Mouse (Mus musculus) T-helper 2 cell (primary cell): ENCODE measurements around the gene Elfn1.
"Not testable (repeated sequence)": the region's sequence is repeated elsewhere in the genome, so short reads cannot be mapped to it uniquely, and the experiment has no call there.

ENCODE experiments used
- in situ Hi-C: fragments of 300-600 bp; cut with MboI, MseI; formaldehyde crosslinking; loops from one replicate; pipeline ENCODE4 v1.15.1; 2025; ENCODE audit warnings: high pct_unique_total_duplicates

Elfn1 gene

GRCm38 (mm10) chr5:139970186-139970631 is 62.5 kb downstream of the Elfn1 start:
- in situ Hi-C loops = no loop called here

- in situ Hi-C loops = no loop called here
Observed at GRCm38 (mm10) chr5:139976584-139976983, 68.8 kb downstream of the Elfn1 start.

- in situ Hi-C loops = no loop called here
Observed at GRCm38 (mm10) chr5:139977476-139977875, 69.7 kb downstream of the Elfn1 start.

GRCm38 (mm10) chr5:139978525-139979276 is 71.0 kb downstream of the Elfn1 start:
- in situ Hi-C loops = no loop called here

- in situ Hi-C loops = no loop called here
Observed at GRCm38 (mm10) chr5:139979371-139979770, 71.6 kb downstream of the Elfn1 start.

- in situ Hi-C loops = no loop called here
Observed at GRCm38 (mm10) chr5:139981976-139982375, 74.2 kb downstream of the Elfn1 start.

GRCm38 (mm10) chr5:139985073-139985746 is 77.5 kb downstream of the Elfn1 start:
- in situ Hi-C loops = no loop called here

- in situ Hi-C loops = no loop called here
Observed at GRCm38 (mm10) chr5:139991531-139991930, 83.8 kb downstream of the Elfn1 start.

- in situ Hi-C loops = not testable (repeated sequence)
Observed at GRCm38 (mm10) chr5:139998321-139998720, 90.6 kb downstream of the Elfn1 start.

GRCm38 (mm10) chr5:139998916-139999315 is 91.2 kb downstream of the Elfn1 start:
- in situ Hi-C loops = no loop called here

GRCm38 (mm10) chr5:140002541-140002940 is 94.8 kb downstream of the Elfn1 start:
- in situ Hi-C loops = no loop called here

GRCm38 (mm10) chr5:140006861-140007260 is 99.1 kb downstream of the Elfn1 start:
- in situ Hi-C loops = no loop called here

GRCm38 (mm10) chr5:140007656-140008522 is 100.1 kb downstream of the Elfn1 start:
- in situ Hi-C loops = no loop called here

GRCm38 (mm10) chr5:140008523-140008806 is 100.7 kb downstream of the Elfn1 start:
- in situ Hi-C loops = no loop called here

GRCm38 (mm10) chr5:140009083-140009655 is 101.4 kb downstream of the Elfn1 start:
- in situ Hi-C loops = no loop called here

GRCm38 (mm10) chr5:140010405-140010804 is 102.7 kb downstream of the Elfn1 start:
- in situ Hi-C loops = no loop called here

- in situ Hi-C loops = no loop called here
Observed at GRCm38 (mm10) chr5:140012286-140012967, 104.7 kb downstream of the Elfn1 start.

GRCm38 (mm10) chr5:140013652-140014051 is 105.9 kb downstream of the Elfn1 start:
- in situ Hi-C loops = no loop called here

- in situ Hi-C loops = no loop called here
Observed at GRCm38 (mm10) chr5:140016896-140017295, 109.2 kb downstream of the Elfn1 start.

- in situ Hi-C loops = no loop called here
Observed at GRCm38 (mm10) chr5:140018780-140019179, 111.0 kb downstream of the Elfn1 start.

GRCm38 (mm10) chr5:140019616-140020015 is 111.9 kb downstream of the Elfn1 start:
- in situ Hi-C loops = no loop called here
